Mouse (Mus musculus) hindbrain, embryonic 10.5 days (tissue): ENCODE data around the gene Fam222a. TPM values are rescaled to one million over a fixed set of nuclear protein-coding genes. Genes with fewer than 3 reads are reported as not detected.

Source experiments
- DNase-seq: peaks from one replicate; pipeline ENCODE4 v3.0.0-alpha.2; 2017; ENCODE audit warnings: low spot score
- H3K27ac ChIP-seq: fragments of 300-500 bp; sonication (generic); 2 replicates; pipeline ENCODE4 v1.5.1; 2016; ENCODE audit warnings: mild to moderate bottlenecking, moderate library complexity
- H3K27me3 ChIP-seq: fragments of 300-500 bp; sonication (generic); 2 replicates; pipeline ENCODE4 v1.6.1; 2016; ENCODE audit warnings: mild to moderate bottlenecking; ENCODE audit not compliant: poor library complexity, insufficient read depth, severe bottlenecking
- H3K36me3 ChIP-seq: fragments of 300-500 bp; sonication (generic); 2 replicates; pipeline ENCODE4 v1.6.1; 2016; ENCODE audit warnings: mild to moderate bottlenecking, moderate library complexity
- H3K4me1 ChIP-seq: fragments of 300-500 bp; sonication (generic); replicated peaks from 2 replicates; pipeline ENCODE4 v1.6.1; 2016; ENCODE audit warnings: mild to moderate bottlenecking
- H3K4me3 ChIP-seq: fragments of 300-500 bp; sonication (generic); 2 replicates; pipeline ENCODE4 v1.5.1; 2016; ENCODE audit warnings: mild to moderate bottlenecking, moderate library complexity
- H3K9me3 ChIP-seq: fragments of 300-500 bp; sonication (generic); 2 replicates; pipeline ENCODE4 v1.6.1; 2016; ENCODE audit warnings: mild to moderate bottlenecking, moderate library complexity
- WGBS: fragments of 180-500 bp; shearing (Covaris S2); methylation state at CpG from one replicate; pipeline ENCODE4 v1.1.7; 2016; 5-methylcytosine and 5-hydroxymethylcytosine counted together
- polyA plus RNA-seq: library from polyadenylated mRNA; unstranded; fragments of >200 nt; fragmentation: Nextera tagmentation; extraction: Ambion mirVana; gene quantifications from 2 replicates; pipeline ENCODE4 v1.2.1, GENCODE M21; 2016

Gene Fam222a
- polyA plus RNA-seq, 1 experiment from 2014 or later, result 6.5 TPM

GRCm38 (mm10) chr5:114638769-114639644, 71.2 kb downstream of the Fam222a start:
- Histone ChIP-seq H3K9me3 (no peaks in the 10 kb centered on the region), H3K27ac (0 out of 2 replicates have a peak overlapping the region, but pooled peaks have one; percentile 29), H3K27me3 (peaks cover 42% of the 10 kb centered on the region), H3K4me3 (peak overlapping the region; percentile 36), H3K4me1 (peaks cover 16% of the 10 kb centered on the region), H3K36me3 (no peaks in the 10 kb centered on the region)
- DNase-seq, result peak; percentile 91
- 17% methylated on average over 22 of the region's 22 CpGs for WGBS

DNA sequence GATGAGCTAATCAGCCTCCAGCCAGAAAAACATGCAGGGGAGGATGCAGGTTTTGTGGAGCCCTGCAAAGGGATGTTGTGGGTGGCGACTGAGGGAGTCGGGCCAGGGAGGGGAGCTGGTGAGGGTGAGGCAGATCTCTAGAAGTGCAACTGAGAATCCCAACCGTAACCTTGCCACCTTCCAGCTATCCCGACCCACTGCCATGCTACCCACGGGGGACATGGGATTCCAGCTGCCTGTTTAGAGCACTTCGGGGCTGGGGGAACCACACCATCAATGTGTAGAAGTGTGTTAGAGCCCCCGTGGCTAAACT, 71.8 kb downstream of the Fam222a start:
- Histone ChIP-seq H3K27me3 (peaks cover 42% of the 10 kb centered on the region), H3K27ac (0 out of 2 replicates have a peak overlapping the region, but pooled peaks have one; percentile 29), H3K4me3 (peak overlapping the region; percentile 36), H3K9me3 (no peaks in the 10 kb centered on the region), H3K4me1 (peaks cover 17% of the 10 kb centered on the region), H3K36me3 (no peaks in the 10 kb centered on the region)
- 33% methylated on average over 7 of the region's 7 CpGs for WGBS
- DNase-seq, result no peak

DNA sequence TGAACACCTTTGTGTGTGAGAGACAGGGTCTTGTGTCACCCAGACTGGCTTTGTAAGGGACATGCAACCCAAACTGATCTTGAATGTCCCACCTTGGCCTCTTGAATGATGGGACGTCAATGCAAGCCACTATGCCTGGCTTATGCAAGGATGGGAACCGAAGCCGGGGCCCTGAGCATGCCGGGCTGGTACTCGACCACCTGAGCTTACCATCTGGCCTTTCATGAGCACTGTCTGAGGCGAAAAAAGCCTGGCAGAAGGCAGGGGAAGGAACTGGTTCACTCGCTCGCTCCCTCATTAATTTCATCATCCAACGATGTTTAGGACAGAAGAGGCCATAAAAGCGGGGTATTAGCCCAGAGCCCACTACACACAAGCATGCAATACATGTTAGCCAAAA, 73.0 kb downstream of the Fam222a start:
- DNase-seq, result no peak
- H3K27ac ChIP-seq, result no peak overlapping the region
- H3K27me3 ChIP-seq, result peaks cover 37% of the 10 kb centered on the region
- H3K9me3 ChIP-seq, result no peaks in the 10 kb centered on the region
- H3K4me1 ChIP-seq, result peaks cover 24% of the 10 kb centered on the region
- H3K4me3 ChIP-seq, result no peak overlapping the region
- no peaks in the 10 kb centered on the region for H3K36me3 ChIP-seq
- 85% methylated on average over 10 of the region's 10 CpGs for WGBS

- no peaks in the 10 kb centered on the region for H3K9me3 ChIP-seq
- no peak for DNase-seq
- no peaks in the 10 kb centered on the region for H3K36me3 ChIP-seq
- 57% methylated on average over 6 of the region's 6 CpGs for WGBS
- H3K4me1 ChIP-seq, result peaks cover 39% of the 10 kb centered on the region
- H3K4me3 ChIP-seq, result no peak overlapping the region
- H3K27ac ChIP-seq, result no peak overlapping the region
- H3K27me3 ChIP-seq, result peaks cover 42% of the 10 kb centered on the region
These were observed 77.1 kb downstream of the Fam222a start for GRCm38 (mm10) chr5:114644918-114645317.

GRCm38 (mm10) chr5:114645916-114646315, 78.1 kb downstream of the Fam222a start:
- WGBS, result 86% methylated on average over 5 of the region's 5 CpGs
- H3K4me3 ChIP-seq, result no peak overlapping the region
- peaks cover 42% of the 10 kb centered on the region for H3K27me3 ChIP-seq

DNA sequence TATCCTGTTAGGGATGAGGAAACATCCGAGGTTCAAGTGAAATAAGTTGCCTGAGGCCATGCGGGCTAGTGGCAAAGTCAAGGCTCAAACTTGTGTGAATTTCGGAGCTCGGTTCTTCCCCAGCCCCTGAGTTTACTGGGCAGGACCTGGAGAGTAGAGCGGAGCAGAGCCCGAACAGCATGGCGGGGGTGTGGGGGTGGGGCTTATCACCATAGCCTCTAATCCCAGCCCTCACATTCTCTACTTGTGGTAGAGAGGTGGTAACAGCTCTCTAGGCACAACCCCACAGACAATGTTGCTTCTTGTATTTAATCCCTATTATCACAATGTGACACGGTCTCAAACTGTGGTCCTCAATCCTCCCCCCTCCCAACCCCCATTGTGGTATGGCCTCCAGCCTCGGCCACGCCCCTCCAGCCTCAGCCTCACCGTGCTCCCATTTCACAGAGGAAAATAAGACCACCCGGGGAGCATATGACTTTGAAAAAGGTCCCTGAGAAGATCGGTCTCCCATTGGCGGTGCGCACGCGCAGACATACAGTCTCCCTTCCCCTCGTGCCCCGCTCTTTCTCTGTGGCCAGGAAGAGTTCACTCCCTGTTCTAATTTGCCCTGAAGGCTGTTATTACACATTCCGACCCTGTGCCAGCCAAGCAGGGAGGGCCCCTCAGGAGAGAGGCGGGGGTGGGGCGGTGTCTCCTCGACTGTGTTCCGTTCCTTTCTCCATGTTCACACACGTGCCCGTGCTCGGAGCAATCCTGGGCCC, 79.6 kb downstream of the Fam222a start:
- Histone ChIP-seq H3K4me1 (peaks cover 57% of the 10 kb centered on the region), H3K27ac (peak overlapping the region; percentile 73), H3K36me3 (no peaks in the 10 kb centered on the region), H3K9me3 (no peaks in the 10 kb centered on the region), H3K27me3 (peaks cover 45% of the 10 kb centered on the region), H3K4me3 (peak overlapping the region; percentile 44)
- DNase-seq, result peak; percentile 59
- 6% methylated on average over 27 of the region's 27 CpGs for WGBS

More at GRCm38 (mm10) chr5:114645916-114646315, 78.1 kb downstream of the Fam222a start:
- no peak overlapping the region for H3K27ac ChIP-seq
- no peak for DNase-seq
- H3K36me3 ChIP-seq, result no peaks in the 10 kb centered on the region
- H3K9me3 ChIP-seq, result no peaks in the 10 kb centered on the region
- peaks cover 45% of the 10 kb centered on the region for H3K4me1 ChIP-seq

- H3K4me1 ChIP-seq, result peaks cover 57% of the 10 kb centered on the region
These were observed 81.0 kb downstream of the Fam222a start for GRCm38 (mm10) chr5:114648728-114649311.

DNA sequence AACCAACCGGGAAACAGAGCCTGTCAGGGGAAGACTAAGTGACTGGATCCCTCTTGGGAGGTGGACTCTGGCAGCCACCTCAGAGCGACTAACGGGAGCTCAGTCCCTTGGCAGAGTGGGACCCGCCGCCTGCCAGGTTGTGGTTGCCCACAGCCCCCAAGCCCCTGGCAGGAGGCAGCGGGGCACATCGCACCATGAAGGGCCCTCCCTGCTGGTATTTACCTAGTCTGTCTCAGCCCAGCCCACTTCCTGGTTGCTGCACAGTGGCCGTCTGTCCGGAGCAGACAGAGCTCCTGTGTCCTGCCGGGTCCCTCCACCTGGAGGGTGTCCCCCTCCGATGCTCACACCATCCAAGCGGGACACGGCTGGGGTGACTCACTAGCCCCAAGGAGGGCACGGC, 83.2 kb downstream of the Fam222a start:
- Histone ChIP-seq H3K4me3 (peak overlapping the region; percentile 26; the same call in 1 of the 2 replicates), H3K27ac (peak overlapping the region; percentile 66), H3K27me3 (peaks cover 75% of the 10 kb centered on the region), H3K9me3 (no peaks in the 10 kb centered on the region), H3K36me3 (no peaks in the 10 kb centered on the region), H3K4me1 (peaks cover 49% of the 10 kb centered on the region)
- no peak for DNase-seq
- 40% methylated on average over 14 of the region's 14 CpGs for WGBS

More at GRCm38 (mm10) chr5:114648728-114649311, 81.0 kb downstream of the Fam222a start:
- 0 out of 2 replicates have a peak overlapping the region, but pooled peaks have one; percentile 14 for H3K27ac ChIP-seq
- no peak for DNase-seq
- WGBS, result 75% methylated on average over 11 of the region's 11 CpGs
- H3K27me3 ChIP-seq, result peaks cover 54% of the 10 kb centered on the region
- H3K4me3 ChIP-seq, result no peak overlapping the region
- H3K36me3 ChIP-seq, result no peaks in the 10 kb centered on the region
- no peaks in the 10 kb centered on the region for H3K9me3 ChIP-seq

GRCm38 (mm10) chr5:114651449-114651848, 83.6 kb downstream of the Fam222a start:
- H3K4me3 ChIP-seq, result peak overlapping the region; percentile 26; the same call in 1 of the 2 replicates
- peak overlapping the region; percentile 66; the same call in 1 of the 2 replicates for H3K27ac ChIP-seq
- no peaks in the 10 kb centered on the region for H3K36me3 ChIP-seq
- 26% methylated on average over 3 of the region's 3 CpGs for WGBS
- H3K4me1 ChIP-seq, result peaks cover 49% of the 10 kb centered on the region
- no peak for DNase-seq
- peaks cover 78% of the 10 kb centered on the region for H3K27me3 ChIP-seq
- H3K9me3 ChIP-seq, result no peaks in the 10 kb centered on the region

- Histone ChIP-seq H3K4me1 (peaks cover 41% of the 10 kb centered on the region), H3K36me3 (no peaks in the 10 kb centered on the region), H3K9me3 (no peaks in the 10 kb centered on the region), H3K4me3 (no peak overlapping the region), H3K27ac (no peak overlapping the region), H3K27me3 (peaks cover 87% of the 10 kb centered on the region)
- 73% methylated on average over 15 of the region's 15 CpGs for WGBS
- DNase-seq, result no peak
These were observed 86.0 kb downstream of the Fam222a start for GRCm38 (mm10) chr5:114653656-114654437.

DNA sequence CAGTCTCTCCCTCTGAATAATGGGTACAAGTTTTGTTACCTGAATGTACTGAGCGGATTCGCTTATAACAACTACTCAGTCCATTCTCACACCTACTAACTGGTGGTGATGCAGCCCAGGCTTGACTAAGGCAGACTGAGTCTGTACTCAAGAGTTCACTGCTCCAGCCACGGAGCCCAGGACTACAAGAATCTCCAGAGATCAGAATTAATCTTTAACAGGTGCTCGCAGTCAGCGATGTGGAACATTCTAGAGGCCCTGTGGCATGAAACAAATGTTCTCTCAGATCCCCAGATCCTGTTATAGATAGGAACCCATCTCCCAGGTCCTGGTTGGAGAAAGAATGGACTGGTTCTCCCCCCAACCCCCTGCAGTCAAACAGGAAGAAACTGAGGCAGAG, 87.9 kb downstream of the Fam222a start:
- no peak overlapping the region for H3K27ac ChIP-seq
- no peak for DNase-seq
- 89% methylated on average over 5 of the region's 5 CpGs for WGBS
- no peak overlapping the region for H3K4me3 ChIP-seq
- H3K4me1 ChIP-seq, result peaks cover 28% of the 10 kb centered on the region
- H3K27me3 ChIP-seq, result peaks cover 87% of the 10 kb centered on the region
- H3K9me3 ChIP-seq, result no peaks in the 10 kb centered on the region
- H3K36me3 ChIP-seq, result no peaks in the 10 kb centered on the region

DNA sequence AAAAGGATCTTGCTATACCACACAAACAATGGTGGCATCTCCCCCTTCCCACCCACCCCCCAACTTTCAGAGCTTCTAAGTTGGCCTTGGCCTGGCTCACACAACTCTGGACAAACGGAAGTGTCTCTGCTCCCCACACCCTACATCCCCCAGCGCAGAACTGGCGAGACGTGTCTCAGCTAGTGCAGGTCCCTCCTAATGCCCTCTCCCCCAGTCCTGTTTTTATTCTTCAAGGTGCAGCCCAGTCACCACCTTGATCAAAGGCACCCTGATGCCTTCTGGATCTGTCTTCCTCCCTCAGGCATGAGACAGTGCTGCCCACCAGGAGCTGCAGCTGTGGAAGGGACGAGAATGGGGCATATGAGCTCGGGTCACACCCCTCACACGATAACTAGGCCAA, 88.5 kb downstream of the Fam222a start:
- Histone ChIP-seq H3K9me3 (no peaks in the 10 kb centered on the region), H3K4me1 (peaks cover 22% of the 10 kb centered on the region), H3K4me3 (no peak overlapping the region), H3K27ac (no peak overlapping the region), H3K27me3 (peaks cover 84% of the 10 kb centered on the region), H3K36me3 (no peaks in the 10 kb centered on the region)
- WGBS, result 79% methylated on average over 7 of the region's 7 CpGs
- no peak for DNase-seq
